Mouse (Mus musculus) forebrain, embryonic 12.5 days (tissue): ENCODE data around the gene Lgals3. TPM values are rescaled to one million over a fixed set of nuclear protein-coding genes. Genes with fewer than 3 reads are reported as not detected.
A peak's percentile ranks its signal among the peaks of the same experiment; 100 is the strongest.

Experiments
- ATAC-seq: fragments of 200-750 bp; cut with Nextera tagmentation; 2 replicates; pipeline ENCODE4 v1.8.0; 2017; ENCODE audit warnings: moderate TSS enrichment; ENCODE audit not compliant: low FRiP score
- H3K27ac ChIP-seq: fragments of 300-500 bp; sonication (generic); 2 replicates; pipeline ENCODE4 v1.5.1; 2016; ENCODE audit warnings: mild to moderate bottlenecking
- H3K27me3 ChIP-seq: fragments of 300-500 bp; sonication (generic); 2 replicates; pipeline ENCODE4 v1.6.1; 2016; ENCODE audit warnings: mild to moderate bottlenecking
- H3K36me3 ChIP-seq: fragments of 300-500 bp; sonication (generic); replicated peaks from 2 replicates; pipeline ENCODE4 v1.6.1; 2016; ENCODE audit warnings: mild to moderate bottlenecking
- H3K4me1 ChIP-seq: fragments of 300-500 bp; sonication (generic); 2 replicates; pipeline ENCODE4 v1.6.1; 2016
- H3K4me2 ChIP-seq: fragments of 300-500 bp; sonication (generic); 2 replicates; pipeline ENCODE4 v1.6.1; 2016; ENCODE audit warnings: mild to moderate bottlenecking, moderate library complexity
- H3K4me3 ChIP-seq: fragments of 300-500 bp; sonication (generic); replicated peaks from 2 replicates; pipeline ENCODE4 v1.5.1; 2016; ENCODE audit warnings: mild to moderate bottlenecking
- H3K9ac ChIP-seq: fragments of 300-500 bp; sonication (generic); 2 replicates; pipeline ENCODE4 v1.6.1; 2016; ENCODE audit warnings: mild to moderate bottlenecking
- H3K9me3 ChIP-seq: fragments of 300-500 bp; sonication (generic); 2 replicates; pipeline ENCODE4 v1.6.1; 2016
- WGBS: fragments of 180-500 bp; shearing (Covaris S2); methylation state at CpG from one replicate; pipeline ENCODE4 v1.1.7; 2016; 5-methylcytosine and 5-hydroxymethylcytosine counted together
- polyA plus RNA-seq: library from polyadenylated mRNA; unstranded; fragments of >200 nt; fragmentation: Nextera tagmentation; extraction: Ambion mirVana; gene quantifications from 2 replicates; pipeline ENCODE4 v1.2.1, GENCODE M21; 2016

Gene Lgals3
- polyA plus RNA-seq, 1 experiment from 2014 or later: 0.56 TPM

- Histone ChIP-seq H3K4me3 (peak overlapping the region; percentile 62), H3K27me3 (no peaks in the 10 kb centered on the region), H3K27ac (no peak overlapping the region), H3K4me1 (peaks cover 20% of the 10 kb centered on the region), H3K36me3 (peaks cover 29% of the 10 kb centered on the region), H3K4me2 (peak overlapping the region; percentile 80), H3K9me3 (no peaks in the 10 kb centered on the region), H3K9ac (peak overlapping the region; percentile 61)
- 44% methylated on average over 3 of the region's 3 CpGs for WGBS
- ATAC-seq: no peak
Observed at GRCm38 (mm10) chr14:47417346-47417745, 49.8 kb downstream of the Lgals3 start.

GRCm38 (mm10) chr14:47417775-47418665, 50.5 kb downstream of the Lgals3 start, which contains the start of gene Dlgap5:
TSS of gene Dlgap5 (minus strand) at chr14:47418407.
- peak within 1 kb of the TSS; percentile 62 for H3K4me3 ChIP-seq
- WGBS: 1% methylated on average over 36 of the region's 36 CpGs

GRCm38 (mm10) chr14:47418666-47418991, 51.1 kb downstream of the Lgals3 start:
- Histone ChIP-seq H3K36me3 (peaks cover 22% of the 10 kb centered on the region), H3K27me3 (no peaks in the 10 kb centered on the region), H3K4me3 (peak overlapping the region; percentile 62), H3K4me1 (peaks cover 20% of the 10 kb centered on the region), H3K9me3 (no peaks in the 10 kb centered on the region), H3K9ac (0 out of 2 replicates have a peak overlapping the region, but pooled peaks have one; percentile 38), H3K4me2 (peak overlapping the region; percentile 80), H3K27ac (0 out of 2 replicates have a peak overlapping the region, but pooled peaks have one; percentile 25)
- ATAC-seq: no peak
- 55% methylated on average over 5 of the region's 5 CpGs for WGBS

More at GRCm38 (mm10) chr14:47417775-47418665, 50.5 kb downstream of the Lgals3 start, which contains the start of gene Dlgap5:
- peaks cover 20% of the 10 kb centered on the region for H3K4me1 ChIP-seq
- 0 out of 2 replicates have a peak within 1 kb of the TSS, but pooled peaks have one; percentile 25 for H3K27ac ChIP-seq
- peak; percentile 97 for ATAC-seq
- peak within 1 kb of the TSS; percentile 80 for H3K4me2 ChIP-seq
- peak within 1 kb of the TSS; percentile 61 for H3K9ac ChIP-seq
- peaks cover 24% of the 10 kb centered on the region for H3K36me3 ChIP-seq
- no peaks in the 10 kb centered on the region for H3K9me3 ChIP-seq
- no peaks in the 10 kb centered on the region for H3K27me3 ChIP-seq

- Histone ChIP-seq H3K4me2 (no peak overlapping the region), H3K9ac (no peak overlapping the region), H3K4me3 (no peak overlapping the region), H3K9me3 (no peaks in the 10 kb centered on the region), H3K36me3 (peaks cover 17% of the 10 kb centered on the region), H3K27me3 (no peaks in the 10 kb centered on the region), H3K27ac (no peak overlapping the region), H3K4me1 (peaks cover 20% of the 10 kb centered on the region)
- WGBS: 86% methylated on average over 9 of the region's 9 CpGs
- ATAC-seq: no peak
Observed at GRCm38 (mm10) chr14:47419034-47419625, 51.6 kb downstream of the Lgals3 start.

- Histone ChIP-seq H3K27me3 (no peaks in the 10 kb centered on the region), H3K9me3 (no peaks in the 10 kb centered on the region), H3K4me3 (no peak overlapping the region), H3K36me3 (peaks cover 14% of the 10 kb centered on the region), H3K9ac (no peak overlapping the region), H3K4me1 (peaks cover 20% of the 10 kb centered on the region), H3K4me2 (no peak overlapping the region), H3K27ac (no peak overlapping the region)
- WGBS: 94% methylated on average over 24 of the region's 24 CpGs
- no peak for ATAC-seq
Observed at GRCm38 (mm10) chr14:47419723-47420276, 52.2 kb downstream of the Lgals3 start.

GRCm38 (mm10) chr14:47421606-47422005, 54.1 kb downstream of the Lgals3 start:
- Histone ChIP-seq H3K27me3 (no peaks in the 10 kb centered on the region), H3K36me3 (no peaks in the 10 kb centered on the region), H3K9me3 (no peaks in the 10 kb centered on the region), H3K9ac (no peak overlapping the region), H3K4me1 (peaks cover 11% of the 10 kb centered on the region), H3K4me3 (no peak overlapping the region), H3K27ac (no peak overlapping the region), H3K4me2 (no peak overlapping the region)
- WGBS: 88% methylated on average over 1 of the region's 2 CpGs
- ATAC-seq: no peak

GRCm38 (mm10) chr14:47422466-47422865, 54.9 kb downstream of the Lgals3 start:
- WGBS: 69% methylated on average over 4 of the region's 4 CpGs
- no peak for ATAC-seq
- no peak overlapping the region for H3K27ac ChIP-seq
- H3K36me3 ChIP-seq: no peaks in the 10 kb centered on the region
- H3K27me3 ChIP-seq: no peaks in the 10 kb centered on the region
- H3K4me3 ChIP-seq: no peak overlapping the region
- H3K9ac ChIP-seq: no peak overlapping the region
- H3K4me1 ChIP-seq: peaks cover 4% of the 10 kb centered on the region
- H3K9me3 ChIP-seq: no peaks in the 10 kb centered on the region
- H3K4me2 ChIP-seq: no peak overlapping the region

- Histone ChIP-seq H3K9ac (no peak overlapping the region), H3K36me3 (no peaks in the 10 kb centered on the region), H3K4me1 (no peaks in the 10 kb centered on the region), H3K4me3 (no peak overlapping the region), H3K4me2 (no peak overlapping the region), H3K27me3 (no peaks in the 10 kb centered on the region), H3K9me3 (0 out of 2 replicates have a peak, but pooled peaks cover 4% of the 10 kb centered on the region), H3K27ac (no peak overlapping the region)
- no peak for ATAC-seq
Observed at GRCm38 (mm10) chr14:47432987-47433386, 65.4 kb downstream of the Lgals3 start.

Other genes starting within 250 kb of the Lgals3 start
- 1.4 and 1.6 TPM in 2 replicates for gene Gch1, start 178.3 kb upstream of the Lgals3 start, polyA plus RNA-seq
- 46.5 and 50.3 TPM in 2 replicates for gene Wdhd1, start 90.9 kb upstream of the Lgals3 start, polyA plus RNA-seq
- 4.5 TPM in 2 replicates for gene Socs4, start 90.8 kb upstream of the Lgals3 start, polyA plus RNA-seq
- 94.4 and 104 TPM in 2 replicates for gene Mapk1ip1l, start 69.5 kb upstream of the Lgals3 start, polyA plus RNA-seq
- gene Dlgap5, start 50.7 kb downstream of the Lgals3 start, polyA plus RNA-seq: 63.1 and 63.6 TPM in 2 replicates
- gene Fbxo34, start 82.7 kb downstream of the Lgals3 start, polyA plus RNA-seq: 22.1 and 22.8 TPM in 2 replicates
- gene Atg14, start 202.9 kb downstream of the Lgals3 start, polyA plus RNA-seq: 18.8 and 20.9 TPM in 2 replicates